Mouse (Mus musculus) thymus, postnatal 14 days (tissue): ENCODE data around the gene Timm13.

Experiments
- DNase-seq: peaks from one replicate; pipeline ENCODE4 v3.0.0; 2021

The Timm13 gene

GRCm38 (mm10) chr10:80900318-80901247 lies at the start of gene Timm13:
Timm13 (minus strand) TSS chr10:80900969.
- peak; percentile 96 for DNase-seq

GRCm38 (mm10) chr10:80950314-80950713 lies 49.5 kb upstream of the Timm13 start:
- DNase-seq: no peak

GRCm38 (mm10) chr10:80949081-80949480 lies 48.3 kb upstream of the Timm13 start:
- DNase-seq: no peak

- DNase-seq: no peak
These were observed 47.8 kb upstream of the Timm13 start for GRCm38 (mm10) chr10:80948570-80948969.

- no peak for DNase-seq
These were observed 47.0 kb upstream of the Timm13 start for GRCm38 (mm10) chr10:80947802-80948201.

GRCm38 (mm10) chr10:80946684-80947437 lies 46.1 kb upstream of the Timm13 start:
- DNase-seq: no peak

GRCm38 (mm10) chr10:80944231-80944630 lies 43.5 kb upstream of the Timm13 start:
- DNase-seq: no peak

- DNase-seq: no peak
These were observed 42.9 kb upstream of the Timm13 start for GRCm38 (mm10) chr10:80943701-80944100.

- no peak for DNase-seq
These were observed 42.1 kb upstream of the Timm13 start for GRCm38 (mm10) chr10:80942919-80943318.

- DNase-seq: no peak
These were observed 40.2 kb upstream of the Timm13 start for GRCm38 (mm10) chr10:80940988-80941347.

GRCm38 (mm10) chr10:80940320-80940987 lies 39.7 kb upstream of the Timm13 start:
- DNase-seq: no peak

- peak; percentile 90 for DNase-seq
These were observed 38.9 kb upstream of the Timm13 start for GRCm38 (mm10) chr10:80939671-80940070.

- no peak for DNase-seq
These were observed 38.2 kb upstream of the Timm13 start for GRCm38 (mm10) chr10:80938831-80939550.

GRCm38 (mm10) chr10:80937646-80938045 lies 36.9 kb upstream of the Timm13 start:
- DNase-seq: no peak

GRCm38 (mm10) chr10:80936810-80937164 lies 36.0 kb upstream of the Timm13 start:
- DNase-seq: no peak

- DNase-seq: no peak
These were observed 35.5 kb upstream of the Timm13 start for GRCm38 (mm10) chr10:80936135-80936809.

- DNase-seq: no peak
These were observed 34.9 kb upstream of the Timm13 start for GRCm38 (mm10) chr10:80935698-80936097.

- no peak for DNase-seq
These were observed 34.5 kb upstream of the Timm13 start for GRCm38 (mm10) chr10:80935241-80935640.

- no peak for DNase-seq
These were observed 33.6 kb upstream of the Timm13 start for GRCm38 (mm10) chr10:80934136-80934985.

- DNase-seq: no peak
These were observed 32.7 kb upstream of the Timm13 start for GRCm38 (mm10) chr10:80933421-80933979.
